Mouse (Mus musculus) kidney, adult 2 months (tissue): ENCODE measurements around the gene Znhit1. TPM values are rescaled to one million over a fixed set of nuclear protein-coding genes. Genes with fewer than 3 reads are reported as not detected.

ENCODE experiments used
- DNase-seq: peaks from one replicate; pipeline ENCODE4 v3.0.0; 2021
- H3K27ac ChIP-seq: fragments of 200-500 bp; 2 replicates; pipeline ENCODE4 v1.5.1; 2012; ENCODE audit warnings: low read depth, low read length, control low read depth, inconsistent platforms; ENCODE audit not compliant: insufficient read depth
- H3K27me3 ChIP-seq: fragments of 200-500 bp; replicated peaks from 2 replicates; pipeline ENCODE4 v1.6.1; 2012; ENCODE audit warnings: mild to moderate bottlenecking, moderate library complexity, low read length, inconsistent platforms; ENCODE audit not compliant: control insufficient read depth, insufficient read depth
- H3K36me3 ChIP-seq: fragments of 200-500 bp; 2 replicates; pipeline ENCODE4 v1.6.1; 2012; ENCODE audit warnings: mild to moderate bottlenecking, moderate library complexity, low read length, inconsistent platforms; ENCODE audit not compliant: control insufficient read depth, insufficient read depth
- H3K4me1 ChIP-seq: fragments of 200-500 bp; 2 replicates; pipeline ENCODE4 v1.6.1; 2011; ENCODE audit warnings: low read length; ENCODE audit not compliant: control insufficient read depth, insufficient read depth
- H3K4me3 ChIP-seq: fragments of 200-500 bp; 2 replicates; pipeline ENCODE4 v1.5.1; 2011; ENCODE audit warnings: mild to moderate bottlenecking, low read depth, low read length, control low read depth; ENCODE audit not compliant: insufficient read depth
- CTCF ChIP-seq: fragments of 200-500 bp; conservative IDR thresholded peaks from 2 replicates; pipeline ENCODE4 v1.5.1; 2011; ENCODE audit warnings: low read depth, mild to moderate bottlenecking, control low read depth, low read length, moderate library complexity, mixed read lengths; ENCODE audit not compliant: insufficient read depth, insufficient read length
- POLR2A ChIP-seq: fragments of 200-500 bp; IDR thresholded peaks from one replicate; pipeline ENCODE4 v1.6.1; 2011; ENCODE audit warnings: low read depth, low read length, control low read depth
- WGBS: fragments of 180-500 bp; shearing (Covaris S2); methylation state at CpG from one replicate; pipeline ENCODE4 v1.1.7; 2018; 5-methylcytosine and 5-hydroxymethylcytosine counted together
- polyA plus RNA-seq: library from polyadenylated mRNA; depleted of rRNA; stranded (reverse); fragments of >200 nt; gene quantifications from 2 replicates; pipeline ENCODE4 v1.2.3, GENCODE M21; 2012; rRNA removed

Znhit1 gene
- polyA plus RNA-seq, 1 experiment: 99.7 TPM

DNA sequence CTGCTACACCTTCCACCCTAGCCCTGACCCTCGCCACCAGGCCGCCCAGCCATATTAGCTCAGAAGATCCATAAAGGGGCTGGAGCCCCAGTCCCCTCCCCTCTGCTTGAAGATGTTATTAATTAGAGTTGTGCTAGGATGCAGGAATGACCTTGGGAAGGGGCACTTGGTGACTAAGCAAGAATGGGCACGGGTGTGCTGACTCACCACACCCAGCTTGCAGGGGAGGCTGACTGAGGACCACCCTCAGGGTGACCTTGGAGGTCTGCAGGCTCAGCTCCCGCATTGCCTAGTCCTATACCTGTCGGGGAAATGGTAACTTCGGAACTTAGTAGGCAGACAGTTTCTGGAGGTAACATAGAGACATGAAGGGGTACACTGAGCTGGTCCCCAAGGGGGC is 53.9 kb downstream of the Znhit1 start:
- H3K27ac ChIP-seq: no peak overlapping the region
- no peak for DNase-seq
- H3K4me1 ChIP-seq: peaks cover 5% of the 10 kb centered on the region; the same call in 1 of the 2 replicates
- TF ChIP-seq POLR2A (no peak), CTCF (no peak)
- no peaks in the 10 kb centered on the region for H3K36me3 ChIP-seq
- H3K4me3 ChIP-seq: no peak overlapping the region
- H3K27me3 ChIP-seq: no peaks in the 10 kb centered on the region
- WGBS: 91% methylated on average over 6 of the region's 6 CpGs

DNA sequence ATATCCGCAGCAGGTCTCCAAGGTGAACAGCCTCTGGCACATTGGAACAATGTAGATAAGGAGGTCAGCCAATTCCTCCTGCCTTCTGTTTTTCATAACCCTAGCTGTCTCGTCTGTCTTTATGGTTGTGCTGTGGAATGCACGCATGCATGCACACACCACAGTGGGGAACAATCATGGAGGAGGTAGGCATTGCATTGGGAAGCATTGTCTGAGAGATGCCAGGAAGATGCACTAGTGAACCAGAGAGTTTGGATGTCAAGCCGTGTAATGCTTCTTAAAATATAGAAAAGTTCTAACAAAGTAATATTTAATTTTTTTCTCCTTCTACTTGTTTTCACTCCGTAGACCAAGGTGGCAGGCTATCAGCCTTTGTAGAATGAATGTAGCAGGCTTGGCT is 54.9 kb downstream of the Znhit1 start:
- Histone ChIP-seq H3K36me3 (no peaks in the 10 kb centered on the region), H3K27ac (no peak overlapping the region), H3K27me3 (no peaks in the 10 kb centered on the region), H3K4me3 (no peak overlapping the region), H3K4me1 (peaks cover 5% of the 10 kb centered on the region; the same call in 1 of the 2 replicates)
- TF ChIP-seq POLR2A (no peak), CTCF (no peak)
- WGBS: 83% methylated on average over 5 of the region's 5 CpGs
- no peak for DNase-seq

Other genes with a start within 250 kb of the Znhit1 start
- gene Col26a1, start 104.8 kb downstream of the Znhit1 start, polyA plus RNA-seq: 5.6 and 8.5 TPM in 2 replicates
- 23.3 and 26.5 TPM in 2 replicates for gene Ift22, start 79.9 kb downstream of the Znhit1 start, polyA plus RNA-seq
- gene Fis1, start 34.7 kb downstream of the Znhit1 start, polyA plus RNA-seq: 276 and 313 TPM in 2 replicates
- 28.2 and 33.1 TPM in 2 replicates for gene Cldn15, start 21.4 kb downstream of the Znhit1 start, polyA plus RNA-seq
- gene Plod3, start 1.0 kb downstream of the Znhit1 start, polyA plus RNA-seq: 44.0 and 46.9 TPM in 2 replicates
- gene Vgf, start 38.4 kb upstream of the Znhit1 start, polyA plus RNA-seq: 0.03 and 0.08 TPM in 2 replicates
- gene Ap1s1, start 58.1 kb upstream of the Znhit1 start, polyA plus RNA-seq: 57.7 and 67.0 TPM in 2 replicates
- gene Serpine1, start 84.2 kb upstream of the Znhit1 start, polyA plus RNA-seq: 1.1 and 2.1 TPM in 2 replicates
- 10.2 and 14.4 TPM in 2 replicates for gene Trim56, start 128.2 kb upstream of the Znhit1 start, polyA plus RNA-seq
- gene Muc3, start 161.3 kb upstream of the Znhit1 start, polyA plus RNA-seq: not detected in 2 replicates
- gene Muc3a, start 224.4 kb upstream of the Znhit1 start, polyA plus RNA-seq: 0.15 and 0.20 TPM in 2 replicates